Mouse (Mus musculus) ES-Bruce4 (cell line): Measurements from ENCODE around the gene Ttll5.

Source experiments
- CTCF ChIP-seq: IDR thresholded peaks from one replicate; pipeline ENCODE4 v1.8.1; 2011; ENCODE audit warnings: low read depth, low read length
- EP300 ChIP-seq: IDR thresholded peaks from 2 replicates; pipeline ENCODE4 v1.6.1; 2011; ENCODE audit warnings: low read depth, low read length; ENCODE audit not compliant: insufficient read depth
- POLR2A ChIP-seq: IDR thresholded peaks from one replicate; pipeline ENCODE4 v1.8.1; 2011; ENCODE audit warnings: low read length; ENCODE audit not compliant: insufficient read depth

DNA sequence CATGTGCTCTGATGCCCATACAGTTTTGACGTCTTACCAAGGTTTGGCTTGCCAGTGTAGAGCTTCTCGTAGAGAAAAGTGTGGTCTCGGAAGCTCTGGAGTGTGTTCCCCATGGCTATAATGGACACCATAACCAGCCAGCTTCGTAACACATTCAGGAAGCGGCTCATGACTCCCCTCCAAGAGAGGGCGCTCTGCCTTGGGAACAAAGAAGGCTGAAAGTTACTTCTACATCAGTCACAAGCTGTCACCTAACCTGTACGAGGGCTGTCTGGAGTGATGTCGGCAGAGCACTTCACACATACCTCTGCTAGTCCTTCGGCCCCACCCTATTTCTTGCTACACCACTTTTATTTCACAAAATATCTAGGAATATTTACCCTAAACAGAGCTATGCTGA, 2.4 kb upstream of the Ttll5 start:
- peak; percentile 68 for TF ChIP-seq CTCF
- TF ChIP-seq POLR2A = no peak
- TF ChIP-seq EP300 = no peak
